Mouse (Mus musculus) myocyte (in vitro differentiated cells): ENCODE measurements around the gene Dhcr24. TPM values are rescaled to one million over a fixed set of nuclear protein-coding genes. Genes with fewer than 3 reads are reported as not detected.

ENCODE experiments used
- H3K27me3 ChIP-seq: one replicate; pipeline ENCODE4 v1.6.1; 2011; ENCODE audit not compliant: control insufficient read depth, insufficient read depth, insufficient read length
- H3K36me3 ChIP-seq: one replicate; pipeline ENCODE4 v1.6.1; 2011; ENCODE audit not compliant: control insufficient read depth, insufficient read depth
- H3K4me2 ChIP-seq: one replicate; pipeline ENCODE4 v1.6.1; 2011; ENCODE audit warnings: low read depth, control low read depth
- H3K4me3 ChIP-seq: one replicate; pipeline ENCODE4 v1.5.1; 2011; ENCODE audit warnings: mild to moderate bottlenecking, control low read depth, moderate library complexity
- H3K79me2 ChIP-seq: one replicate; pipeline ENCODE4 v1.6.1; 2011; ENCODE audit not compliant: control insufficient read depth, insufficient read depth
- H3ac ChIP-seq: one replicate; pipeline ENCODE4 v1.6.1; 2011; ENCODE audit not compliant: control insufficient read depth, insufficient read length
- CEBPB ChIP-seq: IDR thresholded peaks from 2 replicates; pipeline ENCODE4 v1.6.1; 2011; ENCODE audit warnings: mild to moderate bottlenecking, moderate library complexity; ENCODE audit not compliant: poor library complexity, insufficient read depth, severe bottlenecking
- E2F4 ChIP-seq: IDR thresholded peaks from one replicate; pipeline ENCODE4 v1.6.1; 2011; ENCODE audit warnings: mild to moderate bottlenecking, control low read depth, moderate library complexity; ENCODE audit not compliant: insufficient read depth
- MAX ChIP-seq: IDR thresholded peaks from one replicate; pipeline ENCODE4 v1.6.1; 2011; ENCODE audit warnings: low read depth, mild to moderate bottlenecking, control low read depth
- MYOD1 ChIP-seq, 3 experiments: IDR thresholded peaks; one replicate each; pipeline ENCODE4 v1.6.1; 2011; ENCODE audit warnings: control low read depth in 2 of 3, low read depth in 2 of 3, mild to moderate bottlenecking in 2 of 3, moderate library complexity in 1 of 3; ENCODE audit not compliant: insufficient read length in 2 of 3, control insufficient read depth in 1 of 3
- MYOG ChIP-seq, 3 experiments: IDR thresholded peaks; one replicate each; pipeline ENCODE4 v1.6.1; 2011; ENCODE audit warnings: control low read depth in 2 of 3, low read depth in 2 of 3, mild to moderate bottlenecking in 2 of 3; ENCODE audit not compliant: insufficient read length in 2 of 3, control insufficient read depth in 1 of 3, insufficient read depth in 1 of 3
- POLR2A ChIP-seq: IDR thresholded peaks from one replicate; pipeline ENCODE4 v1.6.1; 2011; ENCODE audit warnings: low read depth, mild to moderate bottlenecking, control low read depth, moderate library complexity; ENCODE audit not compliant: insufficient read length
- POLR2AphosphoS2 ChIP-seq: IDR thresholded peaks from one replicate; pipeline ENCODE4 v1.6.1; 2011; ENCODE audit warnings: low read depth, control low read depth; ENCODE audit not compliant: insufficient read length
- REST ChIP-seq: IDR thresholded peaks from one replicate; pipeline ENCODE4 v1.6.1; 2011; ENCODE audit warnings: mild to moderate bottlenecking, control low read depth, moderate library complexity; ENCODE audit not compliant: insufficient read depth, insufficient read length
- SRF ChIP-seq: IDR thresholded peaks from one replicate; pipeline ENCODE4 v1.6.1; 2011; ENCODE audit warnings: low read depth; ENCODE audit not compliant: control insufficient read depth, insufficient read length
- TCF12 ChIP-seq: IDR thresholded peaks from one replicate; pipeline ENCODE4 v1.6.1; 2011; ENCODE audit warnings: mild to moderate bottlenecking, control low read depth; ENCODE audit not compliant: poor library complexity, insufficient read depth, severe bottlenecking
- TCF3 ChIP-seq: IDR thresholded peaks from one replicate; pipeline ENCODE4 v1.6.1; 2011; ENCODE audit warnings: low read depth, control low read depth; ENCODE audit not compliant: insufficient read length
- USF1 ChIP-seq: IDR thresholded peaks from one replicate; pipeline ENCODE4 v1.6.1; 2011; ENCODE audit warnings: low read depth, mild to moderate bottlenecking, control low read depth, moderate library complexity
- polyA plus RNA-seq: library from polyadenylated mRNA; unstranded; fragments of >200 nt; fragmentation: generic; extraction: Trizol; gene quantifications from one replicate; pipeline ENCODE4 v1.2.1, GENCODE M21; 2012; ENCODE audit warnings: missing spikeins

Dhcr24 gene
- polyA plus RNA-seq, 1 experiment: 116 TPM

DNA sequence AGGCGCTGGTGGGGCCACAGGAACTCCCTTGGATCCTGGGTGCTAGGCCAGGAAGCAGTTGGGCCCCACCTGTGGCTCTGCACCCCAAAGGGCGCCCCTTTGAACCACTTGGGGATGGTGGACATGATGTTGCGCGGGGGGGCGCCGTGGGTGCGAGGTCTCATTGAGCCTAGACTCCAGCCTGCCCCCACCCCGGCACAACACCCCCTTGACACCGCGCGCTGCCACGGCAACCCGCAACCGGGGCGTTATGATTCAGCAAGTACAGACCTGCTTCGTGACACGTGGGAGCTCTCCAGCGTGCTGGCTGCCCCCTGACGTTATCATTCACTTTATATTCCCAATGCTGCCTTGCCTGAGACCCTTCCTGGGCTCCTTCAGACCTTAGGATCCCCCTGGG is 56.2 kb downstream of the Dhcr24 start, which contains the start of gene Lexm:
Gene Lexm, minus strand, starts transcription at position 186 of the 400 bp plus-strand sequence.
- TF ChIP-seq REST (peak; percentile 76), CEBPB (no peak)
- Histone ChIP-seq H3K79me2 (no peaks in the 10 kb centered on the region), H3ac (no peak within 1 kb of the TSS), H3K4me3 (no peak within 1 kb of the TSS), H3K36me3 (no peaks in the 10 kb centered on the region), H3K27me3 (peaks cover 8% of the 10 kb centered on the region), H3K4me2 (no peak within 1 kb of the TSS)

DNA sequence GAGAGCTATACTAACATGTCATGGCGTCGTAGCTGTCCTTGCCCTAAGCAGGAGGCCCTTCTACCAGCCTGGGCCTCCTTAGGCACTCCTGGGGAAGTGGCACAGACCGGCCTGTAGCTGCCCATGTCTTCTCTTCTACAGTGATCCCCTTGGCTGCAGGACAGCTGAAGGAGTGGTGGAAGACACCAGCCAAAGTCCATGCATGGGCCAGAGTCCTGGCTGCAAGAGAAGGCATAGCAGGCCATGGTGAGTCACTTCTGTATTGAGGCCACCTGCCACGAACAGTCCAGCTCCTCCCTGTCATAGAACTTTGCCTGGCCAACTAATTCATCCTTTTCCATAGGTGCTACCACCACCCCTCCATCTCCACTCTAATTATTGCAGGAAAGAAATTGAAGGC is 58.1 kb downstream of the Dhcr24 start:
- Histone ChIP-seq H3K4me3 (no peak overlapping the region), H3K27me3 (peaks cover 26% of the 10 kb centered on the region), H3K4me2 (no peak overlapping the region), H3K36me3 (no peaks in the 10 kb centered on the region), H3K79me2 (no peaks in the 10 kb centered on the region), H3ac (no peak overlapping the region)
- TF ChIP-seq REST (no peak), TCF3 (no peak), MAX (no peak), CEBPB (no peak), SRF (no peak), MYOG (IDR thresholded peaks at IDR 0.05; ENCODE audit: control insufficient read depth in 1 of 3, insufficient read depth in 1 of 3, insufficient read length in 2 of 3, low read depth in 2 of 3) (no peak), TCF12 (no peak), POLR2A (no peak), MYOD1 (IDR thresholded peaks at IDR 0.05; ENCODE audit: control insufficient read depth in 1 of 3, insufficient read length in 2 of 3, low read depth in 2 of 3) (no peak), POLR2AphosphoS2 (no peak), USF1 (no peak), E2F4 (no peak)

GRCm38 (mm10) chr4:106621428-106621827 is 60.6 kb downstream of the Dhcr24 start:
- TF ChIP-seq SRF (no peak), USF1 (no peak), MAX (no peak), REST (no peak), TCF3 (no peak)
- Histone ChIP-seq H3K27me3 (peaks cover 43% of the 10 kb centered on the region), H3K79me2 (no peaks in the 10 kb centered on the region), H3K4me3 (no peak overlapping the region), H3K36me3 (no peaks in the 10 kb centered on the region), H3ac (no peak overlapping the region), H3K4me2 (no peak overlapping the region)

DNA sequence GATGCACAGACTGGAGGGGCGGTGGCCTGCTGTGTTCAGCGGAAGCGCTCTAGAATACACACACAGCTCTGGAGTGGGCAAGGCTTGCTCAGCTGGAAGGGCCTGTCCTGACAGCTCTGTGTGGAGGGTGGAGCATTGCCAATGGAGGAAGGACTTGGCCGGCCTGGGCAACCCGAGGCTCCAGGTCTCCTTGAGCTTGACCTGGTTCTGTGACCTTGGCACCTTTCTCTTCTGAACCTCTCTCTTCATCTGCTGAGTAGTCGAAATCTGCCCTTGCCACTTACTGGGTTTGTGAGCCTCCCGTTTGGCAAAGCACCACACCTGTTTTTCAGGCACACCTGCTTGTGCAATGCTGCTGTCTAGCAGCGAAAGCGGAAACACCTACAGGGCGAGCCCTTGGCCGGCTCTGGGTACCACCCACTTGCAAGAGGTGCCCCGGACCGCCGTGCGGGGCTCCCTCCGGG is 61.2 kb downstream of the Dhcr24 start, which contains the start of gene Ttc22:
Gene Ttc22, plus strand, starts transcription at position 403 of the 464 bp plus-strand sequence.
- no peak for TF ChIP-seq MYOG (IDR thresholded peaks at IDR 0.05; ENCODE audit: control insufficient read depth in 1 of 3, insufficient read depth in 1 of 3, insufficient read length in 2 of 3, low read depth in 2 of 3)
- TF ChIP-seq TCF12: no peak
- TF ChIP-seq MYOD1 (IDR thresholded peaks at IDR 0.05; ENCODE audit: control insufficient read depth in 1 of 3, insufficient read length in 2 of 3, low read depth in 2 of 3): no peak
- TF ChIP-seq E2F4: no peak
- TF ChIP-seq CEBPB: no peak
- no peak for TF ChIP-seq POLR2A
- TF ChIP-seq MAX: no peak
- TF ChIP-seq REST: no peak
- TF ChIP-seq POLR2AphosphoS2: no peak
- Histone ChIP-seq H3K36me3 (no peaks in the 10 kb centered on the region), H3K27me3 (peaks cover 43% of the 10 kb centered on the region), H3K79me2 (no peaks in the 10 kb centered on the region), H3K4me2 (no peak within 1 kb of the TSS), H3K4me3 (no peak within 1 kb of the TSS), H3ac (no peak within 1 kb of the TSS)

DNA sequence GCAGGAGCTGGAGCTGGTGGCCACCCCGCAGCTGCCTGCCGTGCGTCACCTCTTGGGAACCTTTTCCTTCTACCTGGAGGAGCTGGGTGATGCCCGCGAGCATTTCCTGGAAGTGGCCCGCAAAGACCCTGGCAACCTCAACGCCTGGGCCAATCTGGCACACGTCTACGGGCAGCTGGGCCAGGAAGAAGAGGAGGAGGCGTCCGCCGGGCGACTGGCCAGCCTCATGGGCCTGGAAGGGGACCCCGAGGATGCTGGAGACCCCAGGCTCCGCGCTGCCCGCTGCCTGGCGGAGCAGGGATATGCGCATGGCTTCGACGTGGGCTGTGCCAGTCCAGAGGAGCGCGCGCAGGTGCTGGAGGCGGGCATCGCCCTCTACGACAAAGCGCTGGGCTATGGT is 61.9 kb downstream of the Dhcr24 start:
- Histone ChIP-seq H3K4me2 (no peak overlapping the region), H3K4me3 (no peak overlapping the region), H3K79me2 (no peaks in the 10 kb centered on the region), H3ac (no peak overlapping the region), H3K27me3 (peaks cover 43% of the 10 kb centered on the region), H3K36me3 (no peaks in the 10 kb centered on the region)
- TF ChIP-seq TCF12: no peak
- no peak for TF ChIP-seq REST
- no peak for TF ChIP-seq MYOG (IDR thresholded peaks at IDR 0.05; ENCODE audit: control insufficient read depth in 1 of 3, insufficient read depth in 1 of 3, insufficient read length in 2 of 3, low read depth in 2 of 3)
- TF ChIP-seq POLR2A: no peak
- TF ChIP-seq SRF: no peak
- TF ChIP-seq CEBPB: no peak
- TF ChIP-seq E2F4: no peak
- TF ChIP-seq POLR2AphosphoS2: no peak
- TF ChIP-seq MYOD1 (IDR thresholded peaks at IDR 0.05; ENCODE audit: control insufficient read depth in 1 of 3, insufficient read length in 2 of 3, low read depth in 2 of 3): no peak
- no peak for TF ChIP-seq TCF3
- TF ChIP-seq USF1: no peak
